Mouse (Mus musculus) intestine, embryonic 16.5 days (tissue): ENCODE results near the gene Pcif1. TPM values are rescaled to one million over a fixed set of nuclear protein-coding genes. Genes with fewer than 3 reads are reported as not detected.

Source experiments
- ATAC-seq: fragments of 200-750 bp; cut with Nextera tagmentation; 2 replicates; pipeline ENCODE4 v1.8.0; 2017; ENCODE audit warnings: moderate TSS enrichment, moderate library complexity
- H3K27ac ChIP-seq: fragments of 300-500 bp; sonication (generic); 2 replicates; pipeline ENCODE4 v1.5.1; 2014; ENCODE audit warnings: mild to moderate bottlenecking, low read length
- H3K27me3 ChIP-seq: fragments of 300-500 bp; sonication (generic); replicated peaks from 2 replicates; pipeline ENCODE4 v1.6.1; 2014; ENCODE audit warnings: low read length, control low read depth, mixed read lengths; ENCODE audit not compliant: control insufficient read depth, insufficient read depth
- H3K36me3 ChIP-seq: fragments of 300-500 bp; sonication (generic); 2 replicates; pipeline ENCODE4 v1.6.1; 2014; ENCODE audit warnings: low read length, control low read depth; ENCODE audit not compliant: control insufficient read depth, insufficient read depth
- H3K4me1 ChIP-seq: fragments of 300-500 bp; sonication (generic); 2 replicates; pipeline ENCODE4 v1.6.1; 2014; ENCODE audit warnings: low read length, control low read depth, mixed read lengths; ENCODE audit not compliant: control insufficient read depth, insufficient read depth
- H3K4me2 ChIP-seq: fragments of 300-500 bp; sonication (generic); 2 replicates; pipeline ENCODE4 v1.6.1; 2014; ENCODE audit warnings: low read depth, low read length, control low read depth
- H3K4me3 ChIP-seq: fragments of 300-500 bp; sonication (generic); 2 replicates; pipeline ENCODE4 v1.5.1; 2014; ENCODE audit warnings: mild to moderate bottlenecking, low read length
- H3K9ac ChIP-seq: fragments of 300-500 bp; sonication (generic); 2 replicates; pipeline ENCODE4 v1.6.1; 2014; ENCODE audit warnings: low read depth, low read length
- H3K9me3 ChIP-seq: fragments of 300-500 bp; sonication (generic); 2 replicates; pipeline ENCODE4 v1.6.1; 2016; ENCODE audit warnings: low read length, control low read depth; ENCODE audit not compliant: control insufficient read depth
- WGBS: fragments of 180-500 bp; shearing (Covaris S2); extraction: QIAGEN DNeasy Blood & Tissue Kit; methylation state at CpG from one replicate; pipeline ENCODE4 v1.1.7; 2014; 5-methylcytosine and 5-hydroxymethylcytosine counted together
- polyA plus RNA-seq: library from polyadenylated mRNA; unstranded; fragments of >200 nt; fragmentation: Nextera tagmentation; extraction: Ambion mirVana; gene quantifications from 2 replicates; pipeline ENCODE4 v1.2.1, GENCODE M21; 2015

Pcif1 gene
- polyA plus RNA-seq, 1 experiment from 2014 or later: 64.0 TPM

- no peak overlapping the region for H3K4me2 ChIP-seq
- H3K27me3 ChIP-seq: no peaks in the 10 kb centered on the region
- WGBS: 34% methylated on average over 11 of the region's 11 CpGs
- H3K36me3 ChIP-seq: 0 out of 2 replicates have a peak, but pooled peaks cover 2% of the 10 kb centered on the region
- no peaks in the 10 kb centered on the region for H3K4me1 ChIP-seq
- H3K9me3 ChIP-seq: no peaks in the 10 kb centered on the region
- ATAC-seq: peak; percentile 65
- H3K4me3 ChIP-seq: no peak overlapping the region
- no peak overlapping the region for H3K9ac ChIP-seq
- no peak overlapping the region for H3K27ac ChIP-seq
Observed at GRCm38 (mm10) chr2:164924100-164924857, 45.2 kb downstream of the Pcif1 start.

DNA sequence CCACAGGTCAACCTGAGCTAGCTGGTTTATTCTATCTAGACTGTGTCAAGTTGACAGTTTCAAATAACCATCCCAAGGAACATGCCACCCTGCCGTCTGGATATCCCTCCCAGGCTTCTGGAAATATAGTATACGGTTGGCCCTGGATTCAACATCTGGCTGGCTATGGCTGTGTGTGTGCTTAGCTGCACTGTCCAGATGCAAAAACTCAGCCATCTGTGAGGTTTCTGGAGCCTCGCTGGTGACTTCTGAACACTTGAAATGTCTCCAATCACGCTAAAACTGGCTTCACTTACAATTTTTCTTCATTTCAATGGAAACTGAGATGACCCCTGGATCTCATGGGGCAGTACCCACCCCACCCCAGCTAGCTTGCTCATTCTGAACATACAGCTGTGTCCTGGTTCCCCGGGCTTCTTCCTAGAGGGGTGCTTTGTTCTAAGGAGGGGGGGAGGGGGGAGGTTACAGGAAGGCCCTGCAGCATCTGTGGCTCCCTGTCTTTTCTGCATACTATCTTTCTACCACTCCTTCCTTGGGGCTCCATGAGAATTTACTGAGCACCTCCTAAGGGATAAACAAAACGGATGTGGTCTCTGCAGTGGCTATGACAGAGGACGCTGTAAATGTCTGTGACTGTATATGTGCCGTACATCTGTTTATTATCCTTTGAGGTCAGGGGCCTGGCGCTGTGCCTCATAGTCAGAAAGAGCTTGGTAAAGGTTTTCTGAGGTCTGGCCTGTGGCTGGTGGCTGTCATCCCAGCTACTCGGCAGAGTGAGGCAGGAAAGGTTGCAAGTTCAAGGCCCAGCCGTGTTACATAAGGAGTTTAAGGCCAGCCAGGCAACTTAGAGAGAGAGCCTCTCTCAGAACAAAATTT, 51.8 kb downstream of the Pcif1 start:
- no peaks in the 10 kb centered on the region for H3K9me3 ChIP-seq
- WGBS: 41% methylated on average over 11 of the region's 11 CpGs
- peak; percentile 38 for ATAC-seq
- H3K36me3 ChIP-seq: no peaks in the 10 kb centered on the region
- no peak overlapping the region for H3K4me3 ChIP-seq
- no peak overlapping the region for H3K9ac ChIP-seq
- no peaks in the 10 kb centered on the region; the same call in 1 of the 2 replicates for H3K27me3 ChIP-seq
- no peaks in the 10 kb centered on the region for H3K4me1 ChIP-seq
- no peak overlapping the region for H3K4me2 ChIP-seq
- H3K27ac ChIP-seq: peak overlapping the region; percentile 27; the same call in 1 of the 2 replicates

DNA sequence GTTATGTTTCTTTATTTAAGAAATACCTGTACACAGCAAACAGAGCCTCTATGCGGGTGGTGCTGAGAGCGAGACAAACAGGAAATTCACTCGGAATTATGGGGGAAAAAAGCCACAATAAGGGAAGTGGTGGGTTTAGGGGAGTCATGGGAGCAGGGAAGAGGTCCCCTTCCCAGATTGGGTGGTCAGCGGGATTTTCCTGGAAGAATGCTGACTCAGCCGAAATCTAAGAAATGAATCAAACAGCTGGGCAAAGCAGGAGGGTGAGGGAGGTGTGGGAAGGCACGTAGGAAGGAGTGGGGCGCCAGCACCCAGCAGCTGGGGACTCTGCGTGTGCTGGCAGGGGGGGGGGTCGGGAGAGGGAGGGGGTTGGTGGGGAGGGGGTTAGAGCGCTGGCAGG, 54.4 kb downstream of the Pcif1 start:
- Histone ChIP-seq H3K36me3 (no peaks in the 10 kb centered on the region), H3K4me2 (no peak overlapping the region)

DNA sequence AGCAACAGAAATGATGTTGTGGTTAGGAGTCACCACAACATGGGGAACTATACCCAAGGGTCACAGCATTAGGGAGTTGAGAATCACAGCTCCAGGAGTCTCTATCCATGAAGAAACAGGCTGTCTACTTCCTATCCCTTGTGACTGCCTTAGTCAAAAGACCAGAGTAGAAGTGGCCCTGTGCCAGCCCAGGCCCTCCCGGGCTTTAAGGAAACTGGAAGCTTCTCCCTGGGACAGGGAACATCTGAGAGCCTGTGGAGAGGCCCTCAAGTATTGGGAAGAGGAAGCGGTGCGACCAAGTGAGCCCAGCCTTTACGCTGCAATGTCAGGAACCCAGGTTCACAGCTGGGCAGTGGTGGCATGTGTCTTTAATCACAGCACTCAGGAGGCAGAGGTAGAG, 56.9 kb downstream of the Pcif1 start:
- no peak overlapping the region for H3K27ac ChIP-seq
- WGBS: 71% methylated on average over 4 of the region's 4 CpGs
- H3K4me2 ChIP-seq: no peak overlapping the region
- no peaks in the 10 kb centered on the region for H3K36me3 ChIP-seq
- H3K4me3 ChIP-seq: no peak overlapping the region
- H3K27me3 ChIP-seq: peaks cover 17% of the 10 kb centered on the region; the same call in 1 of the 2 replicates
- H3K9me3 ChIP-seq: no peaks in the 10 kb centered on the region
- peaks cover 8% of the 10 kb centered on the region; the same call in 1 of the 2 replicates for H3K4me1 ChIP-seq
- no peak overlapping the region for H3K9ac ChIP-seq
- ATAC-seq: no peak

More for the DNA sequence above, 54.4 kb downstream of the Pcif1 start:
- Histone ChIP-seq H3K4me1 (no peaks in the 10 kb centered on the region), H3K4me3 (no peak overlapping the region), H3K27ac (no peak overlapping the region), H3K9ac (no peak overlapping the region), H3K9me3 (no peaks in the 10 kb centered on the region), H3K27me3 (peaks cover 8% of the 10 kb centered on the region; the same call in 1 of the 2 replicates)
- no peak for ATAC-seq
- WGBS: 48% methylated on average over 9 of the region's 10 CpGs

DNA sequence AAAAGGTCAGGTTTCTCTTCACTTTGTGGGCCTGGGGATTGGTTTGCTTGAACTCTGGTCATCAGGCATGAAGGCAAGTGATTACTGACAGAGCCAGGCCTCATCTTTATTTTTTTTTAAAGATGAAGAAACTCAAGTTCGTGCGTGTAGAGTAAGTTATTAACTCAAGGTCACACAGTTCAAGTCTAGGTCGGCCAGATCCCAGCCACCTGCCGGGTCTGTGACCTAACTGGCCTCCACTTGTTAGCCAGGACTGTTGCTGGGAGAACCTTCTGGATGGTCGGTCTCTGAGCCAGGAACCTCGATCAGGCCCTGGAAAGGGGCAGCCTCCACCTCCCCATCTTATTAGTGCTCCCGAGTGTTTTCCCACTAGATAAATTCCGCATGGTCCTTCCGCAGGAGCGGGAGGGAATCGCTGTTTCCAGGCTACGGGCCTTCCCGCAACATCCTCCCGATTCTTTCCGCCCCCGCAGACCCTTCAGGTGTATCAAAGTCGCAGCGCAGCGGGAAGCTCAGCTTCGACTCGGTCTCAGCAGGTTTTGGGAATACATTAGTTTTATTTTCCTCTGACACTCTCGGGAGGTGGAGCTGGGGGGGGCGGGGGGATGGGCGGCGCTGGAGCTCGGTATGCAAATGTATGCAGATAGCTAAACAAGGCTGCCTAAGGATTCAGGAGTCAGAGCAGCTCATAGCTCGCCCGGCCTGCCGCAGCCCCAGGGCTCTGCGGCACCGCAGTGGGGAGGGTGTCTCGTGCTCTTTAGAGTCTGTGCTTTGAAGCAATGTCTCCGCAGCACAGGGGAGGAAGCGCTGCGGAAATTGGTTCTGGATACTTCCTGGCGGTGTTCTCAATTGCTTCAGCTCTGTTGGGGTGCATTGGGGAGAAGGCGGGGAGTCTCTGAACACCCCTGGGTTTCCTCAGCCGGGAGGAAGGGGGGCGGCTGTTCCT, 59.3 kb downstream of the Pcif1 start:
- Histone ChIP-seq H3K4me2 (peak overlapping the region; percentile 51), H3K36me3 (no peaks in the 10 kb centered on the region), H3K27ac (no peak overlapping the region), H3K9me3 (no peaks in the 10 kb centered on the region), H3K27me3 (peaks cover 17% of the 10 kb centered on the region; the same call in 1 of the 2 replicates), H3K9ac (peak overlapping the region; percentile 21), H3K4me1 (peaks cover 8% of the 10 kb centered on the region; the same call in 1 of the 2 replicates), H3K4me3 (peak overlapping the region; percentile 39)
- peak; percentile 71 for ATAC-seq
- 3% methylated on average over 39 of the region's 39 CpGs for WGBS

GRCm38 (mm10) chr2:164939106-164939505, 60.0 kb downstream of the Pcif1 start:
- peaks cover 17% of the 10 kb centered on the region; the same call in 1 of the 2 replicates for H3K27me3 ChIP-seq
- no peaks in the 10 kb centered on the region for H3K36me3 ChIP-seq
- no peak overlapping the region for H3K27ac ChIP-seq
- no peak for ATAC-seq
- peak overlapping the region; percentile 39 for H3K4me3 ChIP-seq
- peak overlapping the region; percentile 21; the same call in 1 of the 2 replicates for H3K9ac ChIP-seq
- peak overlapping the region; percentile 51 for H3K4me2 ChIP-seq
- peaks cover 8% of the 10 kb centered on the region; the same call in 1 of the 2 replicates for H3K4me1 ChIP-seq
- no peaks in the 10 kb centered on the region for H3K9me3 ChIP-seq
- 4% methylated on average over 11 of the region's 11 CpGs for WGBS

DNA sequence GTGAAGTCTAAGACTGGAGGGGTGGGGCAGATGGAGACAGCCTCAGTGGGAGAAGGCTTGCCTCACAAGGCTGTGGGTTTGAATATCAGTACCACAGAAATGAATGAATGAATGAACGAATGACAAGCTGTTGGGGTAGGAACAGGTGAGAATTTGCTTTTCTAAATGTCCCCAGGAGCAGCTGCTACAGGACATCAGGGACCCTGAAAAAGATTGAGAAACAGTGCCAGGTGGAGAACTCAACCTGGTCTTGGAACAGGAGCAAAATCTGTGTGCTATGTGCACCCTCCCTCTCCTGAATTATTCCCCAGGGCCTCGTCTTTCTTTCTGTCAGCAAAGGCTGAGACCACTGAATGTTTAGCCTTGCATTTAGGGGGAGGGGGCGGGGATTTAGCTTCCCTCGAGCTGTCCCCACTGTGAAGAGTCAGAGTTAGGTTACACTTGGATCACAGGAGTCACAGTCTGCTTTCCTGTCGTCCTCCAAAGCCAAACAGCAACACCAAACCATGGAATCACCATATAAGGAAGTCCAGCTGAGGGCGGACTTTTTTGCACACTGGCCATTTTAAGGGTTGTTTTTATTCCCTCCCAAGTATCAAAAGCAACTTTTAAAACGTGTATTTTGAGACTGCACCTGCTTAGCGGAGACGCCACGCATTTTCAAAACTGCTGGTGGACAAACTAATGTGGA, 61.2 kb downstream of the Pcif1 start, which contains the start of gene Mmp9:
Mmp9 (plus strand) TSS at position 641 of the 691 bp plus-strand sequence.
- H3K9ac ChIP-seq: no peak within 1 kb of the TSS
- 19% methylated on average over 10 of the region's 10 CpGs for WGBS
- H3K4me2 ChIP-seq: no peak within 1 kb of the TSS
- no peak within 1 kb of the TSS for H3K27ac ChIP-seq
- peaks cover 8% of the 10 kb centered on the region; the same call in 1 of the 2 replicates for H3K4me1 ChIP-seq
- H3K4me3 ChIP-seq: no peak within 1 kb of the TSS
- H3K9me3 ChIP-seq: no peaks in the 10 kb centered on the region
- no peaks in the 10 kb centered on the region for H3K36me3 ChIP-seq
- ATAC-seq: no peak
- peaks cover 20% of the 10 kb centered on the region; the same call in 1 of the 2 replicates for H3K27me3 ChIP-seq

- H3K4me2 ChIP-seq: no peak overlapping the region
- H3K36me3 ChIP-seq: no peaks in the 10 kb centered on the region
- H3K27me3 ChIP-seq: peaks cover 26% of the 10 kb centered on the region
- no peaks in the 10 kb centered on the region for H3K9me3 ChIP-seq
- no peak for ATAC-seq
- no peak overlapping the region for H3K27ac ChIP-seq
- 23% methylated on average over 5 of the region's 5 CpGs for WGBS
- peaks cover 8% of the 10 kb centered on the region; the same call in 1 of the 2 replicates for H3K4me1 ChIP-seq
- H3K9ac ChIP-seq: no peak overlapping the region
- H3K4me3 ChIP-seq: no peak overlapping the region
Observed at GRCm38 (mm10) chr2:164942692-164943290, 63.7 kb downstream of the Pcif1 start.
